Mouse (Mus musculus) T-helper 2 cell (primary cell): Measurements from ENCODE around the gene Mtmr2.
"Not testable (repeated sequence)": the region's sequence is repeated elsewhere in the genome, so short reads cannot be mapped to it uniquely, and the experiment has no call there.

Experiments used
- in situ Hi-C: fragments of 300-600 bp; cut with MboI, MseI; formaldehyde crosslinking; loops from one replicate; pipeline ENCODE4 v1.15.1; 2025; ENCODE audit warnings: high pct_unique_total_duplicates

Mtmr2 gene

GRCm38 (mm10) chr9:13748404-13748797, at the start of gene Mtmr2:
Gene Mtmr2 (plus strand): TSS chr9:13748410.
- in situ Hi-C loops: loop anchor here (5.0 kb wide), 1 partner anchor 69 kb away; no protein-coding TSS in a partner anchor

- in situ Hi-C loops: no loop called here
Observed at GRCm38 (mm10) chr9:13699061-13699780, 49.0 kb upstream of the Mtmr2 start.

- in situ Hi-C loops: no loop called here
Observed at GRCm38 (mm10) chr9:13699781-13700116, 48.5 kb upstream of the Mtmr2 start.

- in situ Hi-C loops: no loop called here
Observed at GRCm38 (mm10) chr9:13701773-13702172, 46.4 kb upstream of the Mtmr2 start.

GRCm38 (mm10) chr9:13703100-13703499, 45.1 kb upstream of the Mtmr2 start:
- in situ Hi-C loops: no loop called here

GRCm38 (mm10) chr9:13704917-13705316, 43.3 kb upstream of the Mtmr2 start:
- in situ Hi-C loops: no loop called here

- in situ Hi-C loops: no loop called here
Observed at GRCm38 (mm10) chr9:13707066-13707555, 41.1 kb upstream of the Mtmr2 start.

GRCm38 (mm10) chr9:13709436-13709835, 38.8 kb upstream of the Mtmr2 start:
- in situ Hi-C loops: no loop called here

- in situ Hi-C loops: loop anchor here (5.0 to 10.0 kb wide), 2 partner anchors 221 to 474 kb away; no protein-coding TSS in a partner anchor
Observed at GRCm38 (mm10) chr9:13715891-13716290, 32.3 kb upstream of the Mtmr2 start.

GRCm38 (mm10) chr9:13716316-13717099, 31.7 kb upstream of the Mtmr2 start:
- in situ Hi-C loops: loop anchor here (5.0 to 10.0 kb wide), 2 partner anchors 222 to 474 kb away; no protein-coding TSS in a partner anchor

- in situ Hi-C loops: loop anchor here (5.0 kb wide), 1 partner anchor 68 kb away; no protein-coding TSS in a partner anchor
Observed at GRCm38 (mm10) chr9:13748798-13749674, 826 bp downstream of the Mtmr2 start.

GRCm38 (mm10) chr9:13749675-13749998, 1.4 kb downstream of the Mtmr2 start:
- in situ Hi-C loops: loop anchor here (5.0 kb wide), 1 partner anchor 68 kb away; no protein-coding TSS in a partner anchor

GRCm38 (mm10) chr9:13752543-13752942, 4.3 kb downstream of the Mtmr2 start:
- in situ Hi-C loops: no loop called here

GRCm38 (mm10) chr9:13760430-13760829, 12.2 kb downstream of the Mtmr2 start:
- in situ Hi-C loops: no loop called here

- in situ Hi-C loops: no loop called here
Observed at GRCm38 (mm10) chr9:13765624-13766023, 17.4 kb downstream of the Mtmr2 start.

- in situ Hi-C loops: no loop called here
Observed at GRCm38 (mm10) chr9:13766570-13766969, 18.4 kb downstream of the Mtmr2 start.

GRCm38 (mm10) chr9:13774732-13775131, 26.5 kb downstream of the Mtmr2 start:
- in situ Hi-C loops: no loop called here

- in situ Hi-C loops: no loop called here
Observed at GRCm38 (mm10) chr9:13781985-13782384, 33.8 kb downstream of the Mtmr2 start.

GRCm38 (mm10) chr9:13790864-13791263, 42.7 kb downstream of the Mtmr2 start:
- in situ Hi-C loops: not testable (repeated sequence)

- in situ Hi-C loops: no loop called here
Observed at GRCm38 (mm10) chr9:13794302-13794701, 46.1 kb downstream of the Mtmr2 start.

GRCm38 (mm10) chr9:13794756-13795155, 46.5 kb downstream of the Mtmr2 start:
- in situ Hi-C loops: no loop called here

GRCm38 (mm10) chr9:13804480-13804879, 56.3 kb downstream of the Mtmr2 start:
- in situ Hi-C loops: no loop called here
